Mouse (Mus musculus) heart, postnatal 0 days (tissue): ENCODE results near the gene Palld. TPM values are rescaled to one million over a fixed set of nuclear protein-coding genes. Genes with fewer than 3 reads are reported as not detected.

ENCODE experiments used
- ATAC-seq: fragments of 200-750 bp; cut with Nextera tagmentation; 2 replicates; pipeline ENCODE4 v1.8.0; 2017; ENCODE audit warnings: low read depth, moderate number of reproducible peaks, moderate library complexity; ENCODE audit not compliant: insufficient read depth
- DNase-seq: peaks from one replicate; pipeline ENCODE4 v3.0.0-alpha.2; 2016; ENCODE audit warnings: low spot score
- H3K27ac ChIP-seq: fragments of 300-500 bp; sonication (generic); 2 replicates; pipeline ENCODE4 v1.5.1; 2014; ENCODE audit warnings: low read depth, mild to moderate bottlenecking
- H3K27me3 ChIP-seq: fragments of 300-500 bp; sonication (generic); 2 replicates; pipeline ENCODE4 v1.6.1; 2014; ENCODE audit warnings: low read length, mixed read lengths; ENCODE audit not compliant: control insufficient read depth, insufficient read depth
- H3K36me3 ChIP-seq: fragments of 300-500 bp; sonication (generic); replicated peaks from 2 replicates; pipeline ENCODE4 v1.6.1; 2014; ENCODE audit warnings: low read length, mixed read lengths; ENCODE audit not compliant: control insufficient read depth, insufficient read depth
- H3K4me1 ChIP-seq: fragments of 300-500 bp; sonication (generic); 2 replicates; pipeline ENCODE4 v1.6.1; 2014; ENCODE audit warnings: antibody characterized with exemption; ENCODE audit not compliant: control insufficient read depth, insufficient read depth
- H3K4me2 ChIP-seq: fragments of 300-500 bp; sonication (generic); 2 replicates; pipeline ENCODE4 v1.6.1; 2014; ENCODE audit warnings: low read depth, mild to moderate bottlenecking, low read length, moderate library complexity
- H3K4me3 ChIP-seq: fragments of 300-500 bp; sonication (generic); 2 replicates; pipeline ENCODE4 v1.5.1; 2014; ENCODE audit warnings: low read depth, low read length
- H3K9ac ChIP-seq: fragments of 300-500 bp; sonication (generic); replicated peaks from 2 replicates; pipeline ENCODE4 v1.6.1; 2014; ENCODE audit warnings: low read depth, low read length, mixed read lengths
- H3K9me3 ChIP-seq: fragments of 300-500 bp; sonication (generic); replicated peaks from 2 replicates; pipeline ENCODE4 v1.6.1; 2016; ENCODE audit warnings: low read length; ENCODE audit not compliant: control insufficient read depth
- CTCF ChIP-seq: IDR thresholded peaks from 2 replicates; pipeline ENCODE4 v1.5.1; 2016; ENCODE audit warnings: antibody characterized with exemption, control low read depth, low read depth
- EP300 ChIP-seq: IDR thresholded peaks from 2 replicates; pipeline ENCODE4 v1.6.1; 2016; ENCODE audit warnings: antibody characterized with exemption, low read depth
- WGBS: fragments of 180-500 bp; shearing (Covaris S2); extraction: QIAGEN DNeasy Blood & Tissue Kit; methylation state at CpG from one replicate; pipeline ENCODE4 v1.1.7; 2014; 5-methylcytosine and 5-hydroxymethylcytosine counted together
- polyA plus RNA-seq: library from polyadenylated mRNA; unstranded; fragments of >200 nt; fragmentation: Nextera tagmentation; extraction: Ambion mirVana; gene quantifications from 2 replicates; pipeline ENCODE4 v1.2.1, GENCODE M21; 2015
- total RNA-seq: library from RNA; depleted of rRNA; stranded (reverse); fragments of >200 nt; gene quantifications from 2 replicates; pipeline ENCODE4 v1.2.3, GENCODE M21; 2014; ENCODE audit warnings: low replicate concordance

Palld gene
- total and polyA plus RNA-seq, 2 experiments from 2014 or later, result 103 to 127 TPM

DNA sequence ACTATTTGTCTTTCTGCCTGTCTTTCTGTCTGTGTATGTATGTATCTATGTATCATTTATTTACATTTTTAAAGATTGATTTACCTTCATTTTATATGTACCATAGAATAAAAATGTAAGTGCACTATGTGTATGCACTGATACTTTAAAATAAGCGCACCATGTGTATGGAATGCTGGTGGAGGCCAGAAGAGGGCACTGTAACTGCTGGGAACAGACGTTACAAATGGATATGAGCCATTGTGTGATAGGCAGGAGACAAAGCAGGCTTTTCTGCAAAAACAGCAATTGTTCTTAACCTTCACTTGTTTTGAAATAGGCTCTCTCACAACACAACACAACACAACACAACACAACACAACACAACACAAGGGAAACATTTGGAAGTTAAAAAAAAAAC, 203.5 kb downstream of the Palld start:
- Histone ChIP-seq H3K9me3 (0 out of 2 replicates have a peak, but pooled peaks cover 3% of the 10 kb centered on the region), H3K4me3 (no peak overlapping the region), H3K27me3 (no peaks in the 10 kb centered on the region), H3K4me1 (peaks cover 22% of the 10 kb centered on the region), H3K36me3 (peaks cover 47% of the 10 kb centered on the region), H3K4me2 (no peak overlapping the region), H3K27ac (no peak overlapping the region), H3K9ac (no peak overlapping the region)
- TF ChIP-seq EP300 (no peak), CTCF (peak; percentile 52)
- DNase-seq, result no peak
- ATAC-seq, result no peak
- 67% methylated on average over 2 of the region's 2 CpGs for WGBS

DNA sequence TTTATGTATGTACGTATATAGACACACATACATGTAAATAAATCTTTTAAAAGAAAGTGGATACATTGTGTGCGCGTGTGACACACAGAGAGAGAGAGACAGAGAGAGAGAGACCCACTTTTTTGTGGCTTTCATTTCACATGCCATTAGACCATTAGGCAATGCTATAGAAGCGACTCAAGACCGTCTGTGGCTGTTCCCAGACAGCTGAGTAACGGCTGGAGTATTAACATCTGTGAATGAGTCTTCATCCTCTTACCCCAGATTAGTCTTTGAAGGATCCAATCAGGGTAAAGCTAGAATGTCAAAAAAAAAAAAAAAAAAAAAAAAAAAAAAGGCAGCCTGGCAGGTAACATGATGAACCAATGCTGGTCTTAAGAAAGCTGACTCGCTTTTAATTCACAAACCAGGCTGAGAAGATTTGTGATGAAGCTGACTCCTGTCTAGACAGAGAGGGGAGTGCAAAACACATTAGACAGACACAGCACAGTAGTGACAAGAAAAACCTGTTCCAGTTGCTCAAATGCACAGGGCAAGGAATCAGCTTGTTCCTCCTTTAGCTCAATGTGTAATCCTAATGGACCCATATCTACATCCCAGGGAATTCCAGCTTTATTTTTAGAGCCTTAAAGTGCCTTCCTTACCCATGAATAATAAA, 204.6 kb downstream of the Palld start:
- no peak for DNase-seq

DNA sequence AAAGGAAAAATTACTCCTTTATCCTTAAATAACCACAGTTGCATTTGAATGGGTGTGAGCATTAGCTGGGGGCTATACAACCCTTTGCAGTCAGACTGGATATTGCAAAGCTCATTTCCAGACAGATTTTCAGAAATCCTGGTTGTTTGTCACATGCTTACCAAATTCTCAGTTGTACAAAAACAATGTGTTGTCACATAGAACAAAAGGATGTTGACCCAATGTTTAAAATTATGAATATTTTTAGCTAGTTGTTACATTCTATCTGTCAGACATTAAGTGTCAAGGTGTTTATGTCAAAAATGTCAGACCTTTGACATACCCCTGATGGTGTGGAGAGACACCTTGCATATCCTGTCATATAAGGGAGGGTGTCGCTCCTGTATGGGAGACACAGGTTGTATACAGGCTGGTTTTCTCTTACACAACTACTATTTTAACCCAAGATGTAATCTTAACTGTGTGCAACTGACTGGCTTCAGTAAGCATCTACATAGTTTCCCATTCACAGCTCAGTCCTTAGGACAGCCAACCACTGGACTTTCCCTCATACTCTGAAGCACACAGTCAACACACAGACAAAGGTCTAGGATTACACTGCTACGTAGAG, 205.5 kb downstream of the Palld start:
- no peak overlapping the region for H3K4me2 ChIP-seq
- 86% methylated on average over 2 of the region's 2 CpGs for WGBS
- H3K4me3 ChIP-seq, result no peak overlapping the region
- DNase-seq (no peak), ATAC-seq (no peak)
- H3K9me3 ChIP-seq, result 0 out of 2 replicates have a peak, but pooled peaks cover 3% of the 10 kb centered on the region
- no peak overlapping the region for H3K27ac ChIP-seq
- no peaks in the 10 kb centered on the region for H3K27me3 ChIP-seq
- peaks cover 39% of the 10 kb centered on the region for H3K36me3 ChIP-seq
- TF ChIP-seq EP300 (no peak), CTCF (no peak)
- H3K4me1 ChIP-seq, result peaks cover 14% of the 10 kb centered on the region
- H3K9ac ChIP-seq, result no peak overlapping the region

More for the DNA sequence above, 204.6 kb downstream of the Palld start:
- WGBS, result 74% methylated on average over 7 of the region's 7 CpGs
- H3K27ac ChIP-seq, result peak overlapping the region; percentile 44
- no peak for TF ChIP-seq CTCF
- peaks cover 48% of the 10 kb centered on the region for H3K36me3 ChIP-seq
- ATAC-seq, result no peak; the same call in 1 of the 2 replicates
- no peak overlapping the region for H3K4me3 ChIP-seq
- no peaks in the 10 kb centered on the region for H3K27me3 ChIP-seq
- 0 out of 2 replicates have a peak, but pooled peaks cover 3% of the 10 kb centered on the region for H3K9me3 ChIP-seq
- H3K9ac ChIP-seq, result no peak overlapping the region
- no peak overlapping the region for H3K4me2 ChIP-seq
- H3K4me1 ChIP-seq, result peaks cover 14% of the 10 kb centered on the region

DNA sequence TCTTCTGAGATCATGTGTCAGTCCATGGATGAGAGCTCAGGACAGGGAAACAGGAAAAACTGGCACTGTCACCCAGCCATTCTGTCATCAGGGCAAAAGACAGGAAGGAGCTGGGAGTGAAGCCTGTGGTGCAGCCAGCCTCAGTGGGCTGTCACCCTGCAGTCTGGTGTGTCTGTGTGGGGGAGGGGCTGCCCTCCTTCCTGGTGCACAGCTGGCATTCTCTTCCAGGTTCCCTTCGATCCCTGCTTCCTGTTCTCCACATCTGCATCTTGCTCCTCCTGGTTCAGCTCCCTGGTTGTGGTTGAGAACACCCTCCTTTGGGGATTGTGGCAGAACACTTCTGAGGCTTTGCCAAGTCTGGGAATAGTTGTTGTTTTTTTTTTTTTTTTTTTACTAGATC, 207.1 kb downstream of the Palld start:
- H3K9ac ChIP-seq, result no peak overlapping the region
- DNase-seq (no peak), ATAC-seq (no peak)
- H3K4me3 ChIP-seq, result no peak overlapping the region
- peaks cover 14% of the 10 kb centered on the region for H3K4me1 ChIP-seq
- TF ChIP-seq CTCF, result no peak
- TF ChIP-seq EP300, result no peak
- 0 out of 2 replicates have a peak, but pooled peaks cover 2% of the 10 kb centered on the region for H3K9me3 ChIP-seq
- no peak overlapping the region for H3K4me2 ChIP-seq
- WGBS, result 14% methylated on average over 1 of the region's 1 CpGs
- no peak overlapping the region for H3K27ac ChIP-seq
- H3K36me3 ChIP-seq, result peaks cover 23% of the 10 kb centered on the region
- H3K27me3 ChIP-seq, result no peaks in the 10 kb centered on the region

DNA sequence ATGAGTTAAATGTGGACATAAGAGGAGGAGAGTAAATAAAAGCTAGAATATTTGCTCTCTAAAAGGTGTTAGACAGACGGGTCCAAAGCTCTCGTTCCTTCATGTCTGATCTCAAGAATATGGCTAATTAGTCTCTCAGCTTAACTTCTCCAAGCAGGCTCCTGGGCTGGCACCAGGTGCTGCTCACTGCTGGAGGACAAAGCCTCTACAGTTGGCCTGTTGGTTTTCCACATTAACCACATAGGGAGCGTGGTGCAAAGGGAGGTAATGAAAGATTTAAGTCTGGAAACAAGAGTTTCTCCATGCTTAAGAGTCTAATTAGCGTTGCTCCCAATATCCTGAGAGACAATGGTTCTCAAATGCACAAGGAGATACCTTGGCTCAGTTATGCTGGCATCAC, 209.6 kb downstream of the Palld start:
- WGBS, result 89% methylated on average over 4 of the region's 4 CpGs
- Histone ChIP-seq H3K36me3 (peaks cover 13% of the 10 kb centered on the region; the same call in 1 of the 2 replicates), H3K4me3 (no peak overlapping the region), H3K4me2 (no peak overlapping the region), H3K27me3 (no peaks in the 10 kb centered on the region), H3K9ac (no peak overlapping the region), H3K4me1 (peaks cover 6% of the 10 kb centered on the region), H3K9me3 (no peaks in the 10 kb centered on the region), H3K27ac (0 out of 2 replicates have a peak overlapping the region, but pooled peaks have one; percentile 3)
- ATAC-seq, result no peak
- TF ChIP-seq EP300, result no peak
- TF ChIP-seq CTCF, result no peak
- DNase-seq, result no peak
